Mouse (Mus musculus): ENCODE data around the gene Erbb3. TPM values are rescaled to one million over a fixed set of nuclear protein-coding genes. Genes with fewer than 3 reads are reported as not detected.
A peak's percentile ranks its signal among the peaks of the same experiment; 100 is the strongest.
"Not testable (repeated sequence)": the region's sequence is repeated elsewhere in the genome, so short reads cannot be mapped to it uniquely, and the experiment has no call there.

The Erbb3 gene
- 22.3 and 23.8 TPM in 2 replicates for polyA plus RNA-seq (2015; fragmentation: Nextera tagmentation; extraction: Ambion mirVana)

DNA sequence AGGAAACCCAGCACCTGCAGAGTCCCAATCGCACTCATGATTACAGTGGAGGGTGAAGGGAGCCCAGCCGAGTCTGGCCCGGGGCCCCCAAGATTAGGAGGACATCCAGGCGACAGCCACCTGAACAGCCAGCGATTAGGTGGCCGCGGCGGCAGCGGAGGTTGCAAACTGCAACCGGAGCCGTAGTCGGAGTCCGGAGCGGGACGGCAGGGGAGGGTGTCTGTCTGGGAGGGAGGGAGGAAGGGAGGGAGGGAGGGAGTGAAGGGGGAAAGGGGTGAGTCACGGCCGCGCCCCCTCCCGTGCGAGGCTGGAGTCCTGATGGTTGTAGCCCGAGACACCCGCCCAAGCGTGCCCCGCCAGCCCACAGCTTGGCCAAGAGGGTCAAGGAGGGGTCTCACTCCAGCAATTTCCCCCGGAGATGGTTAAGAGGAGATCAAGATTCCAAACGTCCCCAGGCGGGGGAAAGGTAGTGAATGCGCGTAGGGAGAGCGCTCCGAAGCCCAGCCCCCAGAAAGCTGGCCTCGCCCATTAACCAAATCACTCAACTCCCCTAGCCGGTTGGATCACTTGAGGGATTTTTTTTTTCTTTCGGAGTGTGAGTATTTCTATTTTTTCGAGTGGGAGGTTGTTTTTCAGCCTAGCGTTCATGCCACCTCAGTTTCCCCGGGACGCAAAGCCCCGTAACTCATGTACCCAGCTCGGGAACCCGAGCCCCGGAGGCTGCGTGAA, at the start of gene Erbb3:
Erbb3 (minus strand) TSS at position 189 of the 729 bp plus-strand sequence.
- peak; percentile 62 for ATAC-seq
- Histone ChIP-seq H3K4me2 (replicated peaks; ENCODE audit: low read depth) (peak within 1 kb of the TSS; percentile 95), H3K27me3 (replicated peaks; ENCODE audit: control insufficient read depth, insufficient read depth, low read length) (peaks cover 4% of the 10 kb centered on the region; the same call in 1 of the 2 replicates), H3K4me1 (replicated peaks; ENCODE audit: control insufficient read depth, insufficient read depth, low read length) (no peaks in the 10 kb centered on the region), H3K4me3 (ENCODE audit: low read depth, low read length) (peak within 1 kb of the TSS; percentile 62), H3K9me3 (ENCODE audit: control insufficient read depth) (no peaks in the 10 kb centered on the region), H3K9ac (ENCODE audit: low read depth, low read length) (peak within 1 kb of the TSS; percentile 77), H3K36me3 (ENCODE audit: control insufficient read depth, insufficient read depth) (peaks cover 5% of the 10 kb centered on the region; the same call in 1 of the 2 replicates), H3K27ac (ENCODE audit: low read depth, low read length) (peak within 1 kb of the TSS; percentile 98)
- under 1% methylated on average over 43 of the region's 43 CpGs for WGBS
- no peak for TF ChIP-seq CTCF (IDR thresholded peaks at IDR 0.05; ENCODE audit: low read depth)

DNA sequence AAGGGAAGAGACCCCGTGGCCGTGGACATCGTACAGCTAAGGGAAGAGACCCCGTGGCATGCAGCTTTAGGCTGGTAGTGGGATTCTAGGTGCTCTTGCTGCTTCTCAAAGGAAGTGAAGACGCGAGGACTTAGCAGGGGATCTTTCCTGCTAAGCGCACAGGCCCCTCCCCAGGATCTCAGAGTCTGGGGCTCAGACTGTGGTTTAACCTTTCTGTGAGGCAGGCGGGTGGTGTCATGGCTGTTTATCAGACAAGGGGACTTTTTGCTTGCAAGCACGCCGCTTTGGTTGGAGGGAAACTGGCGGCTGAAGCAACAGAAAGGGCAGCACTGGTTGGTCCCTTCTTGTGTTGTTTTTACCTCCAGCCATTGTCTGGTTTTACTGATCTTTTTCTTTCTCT, 47.6 kb upstream of the Erbb3 start:
- 38% methylated on average over 11 of the region's 11 CpGs for WGBS
- Histone ChIP-seq H3K4me3 (ENCODE audit: low read depth, low read length) (no peak overlapping the region), H3K27me3 (replicated peaks; ENCODE audit: control insufficient read depth, insufficient read depth, low read length) (no peaks in the 10 kb centered on the region), H3K9ac (ENCODE audit: low read depth, low read length) (no peak overlapping the region), H3K36me3 (ENCODE audit: control insufficient read depth, insufficient read depth) (peaks cover 6% of the 10 kb centered on the region; the same call in 1 of the 2 replicates), H3K27ac (ENCODE audit: low read depth, low read length) (no peak overlapping the region), H3K9me3 (ENCODE audit: control insufficient read depth) (no peaks in the 10 kb centered on the region), H3K4me1 (replicated peaks; ENCODE audit: control insufficient read depth, insufficient read depth, low read length) (no peaks in the 10 kb centered on the region), H3K4me2 (replicated peaks; ENCODE audit: low read depth) (no peak overlapping the region)
- no peak for TF ChIP-seq CTCF (IDR thresholded peaks at IDR 0.05; ENCODE audit: low read depth)
- no peak for ATAC-seq

GRCm38 (mm10) chr10:128636561-128636960, 47.1 kb upstream of the Erbb3 start:
- no peak for ATAC-seq
- no peak for TF ChIP-seq CTCF (IDR thresholded peaks at IDR 0.05; ENCODE audit: low read depth)
- WGBS: 60% methylated on average over 6 of the region's 6 CpGs
- H3K27me3 ChIP-seq (replicated peaks; ENCODE audit: control insufficient read depth, insufficient read depth, low read length): no peaks in the 10 kb centered on the region
- H3K27ac ChIP-seq (ENCODE audit: low read depth, low read length): no peak overlapping the region
- no peak overlapping the region for H3K4me3 ChIP-seq (ENCODE audit: low read depth, low read length)
- no peak overlapping the region for H3K4me2 ChIP-seq (replicated peaks; ENCODE audit: low read depth)
- no peaks in the 10 kb centered on the region for H3K4me1 ChIP-seq (replicated peaks; ENCODE audit: control insufficient read depth, insufficient read depth, low read length)
- peaks cover 6% of the 10 kb centered on the region; the same call in 1 of the 2 replicates for H3K36me3 ChIP-seq (ENCODE audit: control insufficient read depth, insufficient read depth)
- no peak overlapping the region for H3K9ac ChIP-seq (ENCODE audit: low read depth, low read length)
- H3K9me3 ChIP-seq (ENCODE audit: control insufficient read depth): no peaks in the 10 kb centered on the region

DNA sequence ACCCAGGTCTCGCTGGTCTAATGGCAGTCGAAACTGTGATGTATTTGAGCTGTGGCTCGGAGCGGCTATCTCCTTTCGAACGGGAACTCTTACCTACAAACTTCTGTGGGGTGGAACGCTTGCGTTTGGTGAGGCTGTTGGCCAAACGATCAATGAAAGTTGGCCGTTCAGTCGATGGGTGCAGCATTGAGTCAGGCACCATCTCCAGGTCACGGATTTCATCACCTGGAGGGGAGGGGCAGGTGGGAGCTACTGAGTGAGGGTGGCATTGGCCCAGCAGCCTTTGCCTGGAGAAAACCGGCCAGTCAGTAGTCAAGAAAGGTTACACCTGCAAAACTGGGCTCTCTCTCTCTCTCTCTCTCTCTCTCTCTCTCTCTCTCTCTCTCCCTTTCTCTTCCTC, 46.2 kb upstream of the Erbb3 start:
- H3K27ac ChIP-seq (ENCODE audit: low read depth, low read length): no peak overlapping the region
- no peaks in the 10 kb centered on the region for H3K4me1 ChIP-seq (replicated peaks; ENCODE audit: control insufficient read depth, insufficient read depth, low read length)
- WGBS: 93% methylated on average over 13 of the region's 13 CpGs
- no peak overlapping the region for H3K4me3 ChIP-seq (ENCODE audit: low read depth, low read length)
- H3K27me3 ChIP-seq (replicated peaks; ENCODE audit: control insufficient read depth, insufficient read depth, low read length): no peaks in the 10 kb centered on the region
- H3K9me3 ChIP-seq (ENCODE audit: control insufficient read depth): no peaks in the 10 kb centered on the region
- no peak for ATAC-seq
- no peak for TF ChIP-seq CTCF (IDR thresholded peaks at IDR 0.05; ENCODE audit: low read depth)
- 0 out of 2 replicates have a peak, but pooled peaks cover 6% of the 10 kb centered on the region for H3K36me3 ChIP-seq (ENCODE audit: control insufficient read depth, insufficient read depth)
- no peak overlapping the region for H3K9ac ChIP-seq (ENCODE audit: low read depth, low read length)
- H3K4me2 ChIP-seq (replicated peaks; ENCODE audit: low read depth): no peak overlapping the region

DNA sequence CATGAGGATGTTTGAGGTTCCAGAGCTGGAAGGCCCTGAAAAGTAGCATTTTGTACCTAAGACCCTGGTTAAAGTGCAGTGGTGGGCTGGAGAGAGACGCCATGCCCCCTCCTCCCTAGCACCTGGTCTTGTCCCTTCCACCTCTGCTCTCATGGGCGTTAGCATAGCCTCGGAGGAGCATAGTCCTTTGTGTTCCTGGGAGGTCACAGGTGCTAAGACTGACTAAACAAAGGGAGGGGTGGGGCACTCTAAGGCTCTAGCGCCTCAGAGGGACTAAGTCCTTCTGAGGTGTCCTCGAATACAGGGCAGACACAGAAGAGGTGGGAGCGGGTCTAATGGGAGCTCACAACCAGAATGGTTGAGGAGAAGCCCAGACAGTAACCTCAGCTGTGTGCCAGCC, 42.1 kb upstream of the Erbb3 start:
- Histone ChIP-seq H3K9me3 (ENCODE audit: control insufficient read depth) (no peaks in the 10 kb centered on the region), H3K4me3 (ENCODE audit: low read depth, low read length) (no peak overlapping the region), H3K27me3 (replicated peaks; ENCODE audit: control insufficient read depth, insufficient read depth, low read length) (no peaks in the 10 kb centered on the region), H3K27ac (ENCODE audit: low read depth, low read length) (no peak overlapping the region), H3K9ac (ENCODE audit: low read depth, low read length) (no peak overlapping the region), H3K4me1 (replicated peaks; ENCODE audit: control insufficient read depth, insufficient read depth, low read length) (no peaks in the 10 kb centered on the region), H3K36me3 (ENCODE audit: control insufficient read depth, insufficient read depth) (0 out of 2 replicates have a peak, but pooled peaks cover 6% of the 10 kb centered on the region), H3K4me2 (replicated peaks; ENCODE audit: low read depth) (no peak overlapping the region)
- no peak for ATAC-seq
- 16% methylated on average over 6 of the region's 6 CpGs for WGBS
- TF ChIP-seq CTCF (IDR thresholded peaks at IDR 0.05; ENCODE audit: low read depth): no peak

DNA sequence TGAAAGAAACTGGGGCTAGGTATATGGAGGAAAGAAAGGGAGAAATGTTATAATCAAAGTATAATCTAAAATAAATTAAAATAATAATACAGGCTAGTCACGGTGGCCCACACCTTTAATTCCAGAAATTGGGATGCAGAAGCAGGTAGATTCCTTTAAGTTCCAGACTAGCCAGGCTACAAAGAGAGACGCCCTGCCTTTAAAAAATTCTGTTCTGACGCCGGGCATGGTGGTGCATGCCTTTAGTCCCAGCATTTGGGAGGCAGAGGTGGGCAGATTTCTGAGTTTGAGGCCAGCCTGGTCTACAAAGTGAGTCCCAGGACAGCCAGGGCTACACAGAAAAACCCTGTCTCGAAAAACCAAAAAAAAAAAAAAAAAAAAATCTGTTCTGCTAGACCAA, 40.9 kb upstream of the Erbb3 start:
- H3K4me3 ChIP-seq (ENCODE audit: low read depth, low read length); H3K9me3 ChIP-seq (ENCODE audit: control insufficient read depth); H3K27ac ChIP-seq (ENCODE audit: low read depth, low read length); H3K9ac ChIP-seq (ENCODE audit: low read depth, low read length); H3K4me2 ChIP-seq (replicated peaks; ENCODE audit: low read depth); ATAC-seq; H3K36me3 ChIP-seq (ENCODE audit: control insufficient read depth, insufficient read depth); H3K27me3 ChIP-seq (replicated peaks; ENCODE audit: control insufficient read depth, insufficient read depth, low read length); H3K4me1 ChIP-seq (replicated peaks; ENCODE audit: control insufficient read depth, insufficient read depth, low read length): not testable (repeated sequence)
- 91% methylated on average over 5 of the region's 5 CpGs for WGBS
